Mouse (Mus musculus): Measurements from ENCODE around the gene Kdm2b. TPM values are rescaled to one million over a fixed set of nuclear protein-coding genes. Genes with fewer than 3 reads are reported as not detected.
A peak's percentile ranks its signal among the peaks of the same experiment; 100 is the strongest.

Gene Kdm2b
- polyA plus RNA-seq, 1 experiment from 2014 or later, result 33.2 TPM

DNA sequence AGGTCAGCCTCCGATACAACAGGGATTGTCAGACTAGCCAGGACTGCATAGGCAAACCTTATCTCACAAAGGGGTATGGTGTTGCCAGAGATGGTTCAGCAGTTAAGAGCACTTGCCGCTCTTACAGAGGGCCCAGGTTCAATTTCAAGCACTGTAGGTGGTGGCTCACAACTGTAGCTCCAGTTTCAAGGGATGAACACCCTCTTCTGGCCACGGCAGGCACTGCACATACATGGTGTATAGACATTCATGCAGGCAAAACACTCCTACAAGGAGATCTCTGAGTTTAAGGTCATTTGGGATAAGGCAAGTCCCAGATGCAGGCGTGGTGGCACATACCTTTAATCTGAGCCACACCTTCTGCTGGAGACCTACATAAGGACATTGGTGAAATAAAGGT, 76.8 kb downstream of the Kdm2b start:
- Histone ChIP-seq H3K4me3 (replicated peaks; ENCODE audit: low read length) (no peak overlapping the region), H3K9ac (ENCODE audit: low read length) (no peak overlapping the region), H3K27me3 (ENCODE audit: control insufficient read depth, insufficient read depth, low read length) (no peaks in the 10 kb centered on the region), H3K36me3 (ENCODE audit: control insufficient read depth, insufficient read depth, low read length) (no peaks in the 10 kb centered on the region), H3K4me2 (ENCODE audit: low read depth, low read length) (no peak overlapping the region), H3K27ac (ENCODE audit: low read length) (no peak overlapping the region), H3K4me1 (ENCODE audit: control insufficient read depth, insufficient read depth, low read length) (no peaks in the 10 kb centered on the region), H3K9me3 (replicated peaks; ENCODE audit: control insufficient read depth, low read length) (no peaks in the 10 kb centered on the region)
- WGBS, result 87% methylated on average over 4 of the region's 4 CpGs
- ATAC-seq (ENCODE audit: insufficient read depth, low FRiP score), result no peak

GRCm38 (mm10) chr5:122909481-122909880, 80.1 kb downstream of the Kdm2b start:
- H3K36me3 ChIP-seq (ENCODE audit: control insufficient read depth, insufficient read depth, low read length), result no peaks in the 10 kb centered on the region
- H3K27me3 ChIP-seq (ENCODE audit: control insufficient read depth, insufficient read depth, low read length), result no peaks in the 10 kb centered on the region
- 86% methylated on average over 18 of the region's 18 CpGs for WGBS
- H3K4me2 ChIP-seq (ENCODE audit: low read depth, low read length), result no peak overlapping the region
- no peak overlapping the region for H3K9ac ChIP-seq (ENCODE audit: low read length)
- no peaks in the 10 kb centered on the region for H3K4me1 ChIP-seq (ENCODE audit: control insufficient read depth, insufficient read depth, low read length)
- H3K4me3 ChIP-seq (replicated peaks; ENCODE audit: low read length), result no peak overlapping the region
- H3K27ac ChIP-seq (ENCODE audit: low read length), result no peak overlapping the region
- no peak for ATAC-seq (ENCODE audit: insufficient read depth, low FRiP score)
- no peaks in the 10 kb centered on the region for H3K9me3 ChIP-seq (replicated peaks; ENCODE audit: control insufficient read depth, low read length)

GRCm38 (mm10) chr5:122908001-122908400, 81.6 kb downstream of the Kdm2b start:
- Histone ChIP-seq H3K9ac (ENCODE audit: low read length) (no peak overlapping the region), H3K36me3 (ENCODE audit: control insufficient read depth, insufficient read depth, low read length) (no peaks in the 10 kb centered on the region), H3K27me3 (ENCODE audit: control insufficient read depth, insufficient read depth, low read length) (no peaks in the 10 kb centered on the region), H3K27ac (ENCODE audit: low read length) (no peak overlapping the region), H3K4me1 (ENCODE audit: control insufficient read depth, insufficient read depth, low read length) (no peaks in the 10 kb centered on the region), H3K4me3 (replicated peaks; ENCODE audit: low read length) (no peak overlapping the region), H3K9me3 (replicated peaks; ENCODE audit: control insufficient read depth, low read length) (no peaks in the 10 kb centered on the region), H3K4me2 (ENCODE audit: low read depth, low read length) (no peak overlapping the region)
- no peak for ATAC-seq (ENCODE audit: insufficient read depth, low FRiP score)
- WGBS, result 87% methylated on average over 2 of the region's 2 CpGs

DNA sequence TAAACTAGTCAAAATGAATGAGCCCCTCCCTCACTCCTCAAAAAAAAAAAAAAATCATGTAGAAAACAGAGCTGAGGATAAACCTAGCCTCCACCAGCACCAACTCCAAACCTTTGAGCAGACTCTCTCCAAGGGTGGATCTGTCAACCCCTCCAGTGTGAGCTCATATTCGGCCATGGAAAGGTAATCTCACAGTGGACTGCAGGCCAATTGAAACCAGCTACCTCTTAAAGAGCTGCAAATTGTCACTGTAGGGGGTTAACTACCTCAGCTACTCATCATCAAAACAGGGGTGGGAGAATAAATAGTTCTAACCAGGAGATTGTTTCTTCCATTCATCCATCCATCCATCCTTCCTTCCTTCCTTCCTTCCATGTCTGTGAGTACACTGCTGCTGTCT, 82.4 kb downstream of the Kdm2b start:
- Histone ChIP-seq H3K9me3 (replicated peaks; ENCODE audit: control insufficient read depth, low read length) (no peaks in the 10 kb centered on the region), H3K4me1 (ENCODE audit: control insufficient read depth, insufficient read depth, low read length) (no peaks in the 10 kb centered on the region), H3K27me3 (ENCODE audit: control insufficient read depth, insufficient read depth, low read length) (no peaks in the 10 kb centered on the region), H3K4me3 (replicated peaks; ENCODE audit: low read length) (no peak overlapping the region), H3K36me3 (ENCODE audit: control insufficient read depth, insufficient read depth, low read length) (no peaks in the 10 kb centered on the region), H3K27ac (ENCODE audit: low read length) (no peak overlapping the region), H3K4me2 (ENCODE audit: low read depth, low read length) (no peak overlapping the region), H3K9ac (ENCODE audit: low read length) (no peak overlapping the region)
- WGBS, result 94% methylated on average over 1 of the region's 1 CpGs
- ATAC-seq (ENCODE audit: insufficient read depth, low FRiP score), result no peak

DNA sequence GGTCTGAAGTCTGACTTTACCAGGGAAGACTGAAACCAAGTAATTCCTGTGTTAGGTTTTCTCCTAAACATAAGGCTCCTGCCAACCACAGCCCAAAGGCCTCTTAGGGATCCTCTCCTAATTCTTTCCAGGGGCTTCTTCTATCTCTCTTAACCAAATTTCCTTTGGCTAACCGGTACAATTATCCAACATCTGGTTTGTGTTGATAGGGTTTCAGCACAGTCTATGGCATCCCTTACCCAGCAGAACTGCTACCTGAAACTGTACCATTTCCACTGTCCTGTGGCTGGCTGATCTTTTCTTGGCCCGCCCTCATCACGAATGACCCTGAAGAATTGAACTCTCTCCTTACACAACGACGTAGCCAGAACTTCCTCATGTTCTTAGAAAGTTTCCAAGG, 86.5 kb downstream of the Kdm2b start:
- no peaks in the 10 kb centered on the region for H3K36me3 ChIP-seq (ENCODE audit: control insufficient read depth, insufficient read depth, low read length)
- no peak overlapping the region for H3K9ac ChIP-seq (ENCODE audit: low read length)
- WGBS, result 82% methylated on average over 5 of the region's 5 CpGs
- no peaks in the 10 kb centered on the region for H3K9me3 ChIP-seq (replicated peaks; ENCODE audit: control insufficient read depth, low read length)
- peaks cover 8% of the 10 kb centered on the region for H3K4me1 ChIP-seq (ENCODE audit: control insufficient read depth, insufficient read depth, low read length)
- H3K4me3 ChIP-seq (replicated peaks; ENCODE audit: low read length), result no peak overlapping the region
- no peak overlapping the region for H3K4me2 ChIP-seq (ENCODE audit: low read depth, low read length)
- ATAC-seq (ENCODE audit: insufficient read depth, low FRiP score), result no peak
- no peak overlapping the region for H3K27ac ChIP-seq (ENCODE audit: low read length)
- H3K27me3 ChIP-seq (ENCODE audit: control insufficient read depth, insufficient read depth, low read length), result no peaks in the 10 kb centered on the region

GRCm38 (mm10) chr5:122902228-122902627, 87.4 kb downstream of the Kdm2b start:
- Histone ChIP-seq H3K4me3 (replicated peaks; ENCODE audit: low read length) (no peak overlapping the region), H3K27me3 (ENCODE audit: control insufficient read depth, insufficient read depth, low read length) (no peaks in the 10 kb centered on the region), H3K4me2 (ENCODE audit: low read depth, low read length) (no peak overlapping the region), H3K27ac (ENCODE audit: low read length) (no peak overlapping the region), H3K4me1 (ENCODE audit: control insufficient read depth, insufficient read depth, low read length) (peaks cover 12% of the 10 kb centered on the region), H3K9me3 (replicated peaks; ENCODE audit: control insufficient read depth, low read length) (no peaks in the 10 kb centered on the region), H3K9ac (ENCODE audit: low read length) (no peak overlapping the region), H3K36me3 (ENCODE audit: control insufficient read depth, insufficient read depth, low read length) (no peaks in the 10 kb centered on the region)
- ATAC-seq (ENCODE audit: insufficient read depth, low FRiP score), result no peak
- 72% methylated on average over 6 of the region's 6 CpGs for WGBS

GRCm38 (mm10) chr5:122901666-122902065, 88.0 kb downstream of the Kdm2b start:
- WGBS, result 50% methylated on average over 3 of the region's 3 CpGs
- Histone ChIP-seq H3K36me3 (ENCODE audit: control insufficient read depth, insufficient read depth, low read length) (no peaks in the 10 kb centered on the region), H3K4me1 (ENCODE audit: control insufficient read depth, insufficient read depth, low read length) (peaks cover 12% of the 10 kb centered on the region), H3K27ac (ENCODE audit: low read length) (no peak overlapping the region), H3K4me3 (replicated peaks; ENCODE audit: low read length) (no peak overlapping the region), H3K4me2 (ENCODE audit: low read depth, low read length) (no peak overlapping the region), H3K27me3 (ENCODE audit: control insufficient read depth, insufficient read depth, low read length) (no peaks in the 10 kb centered on the region), H3K9me3 (replicated peaks; ENCODE audit: control insufficient read depth, low read length) (no peaks in the 10 kb centered on the region), H3K9ac (ENCODE audit: low read length) (no peak overlapping the region)
- ATAC-seq (ENCODE audit: insufficient read depth, low FRiP score), result no peak

DNA sequence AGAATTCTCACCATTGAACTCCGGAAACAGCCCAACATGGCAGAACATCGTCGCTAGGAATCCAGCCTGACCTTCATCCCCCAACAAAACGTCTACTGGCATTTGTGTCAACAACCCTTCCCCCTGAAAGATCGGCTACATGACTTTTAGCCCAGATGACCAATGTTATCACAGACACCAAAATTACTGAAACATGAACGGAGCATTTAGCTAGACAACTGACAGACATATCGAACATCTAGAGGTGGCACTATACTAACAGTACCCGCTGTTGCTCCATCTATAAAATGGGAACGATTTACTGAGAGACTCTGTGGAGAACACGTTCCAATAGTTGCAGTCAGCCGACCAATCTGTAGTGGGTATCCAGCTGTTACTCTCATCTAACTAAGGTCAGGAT, 88.4 kb downstream of the Kdm2b start:
- no peaks in the 10 kb centered on the region for H3K9me3 ChIP-seq (replicated peaks; ENCODE audit: control insufficient read depth, low read length)
- H3K9ac ChIP-seq (ENCODE audit: low read length), result no peak overlapping the region
- no peaks in the 10 kb centered on the region for H3K36me3 ChIP-seq (ENCODE audit: control insufficient read depth, insufficient read depth, low read length)
- no peak overlapping the region for H3K27ac ChIP-seq (ENCODE audit: low read length)
- H3K4me2 ChIP-seq (ENCODE audit: low read depth, low read length), result peak overlapping the region; percentile 85; the same call in 1 of the 2 replicates
- 54% methylated on average over 11 of the region's 11 CpGs for WGBS
- no peak overlapping the region for H3K4me3 ChIP-seq (replicated peaks; ENCODE audit: low read length)
- no peak for ATAC-seq (ENCODE audit: insufficient read depth, low FRiP score)
- H3K27me3 ChIP-seq (ENCODE audit: control insufficient read depth, insufficient read depth, low read length), result no peaks in the 10 kb centered on the region
- peaks cover 12% of the 10 kb centered on the region for H3K4me1 ChIP-seq (ENCODE audit: control insufficient read depth, insufficient read depth, low read length)

GRCm38 (mm10) chr5:122900558-122901171, 89.0 kb downstream of the Kdm2b start:
- H3K4me3 ChIP-seq (replicated peaks; ENCODE audit: low read length), result peak overlapping the region; percentile 83
- no peaks in the 10 kb centered on the region for H3K9me3 ChIP-seq (replicated peaks; ENCODE audit: control insufficient read depth, low read length)
- H3K36me3 ChIP-seq (ENCODE audit: control insufficient read depth, insufficient read depth, low read length), result no peaks in the 10 kb centered on the region
- H3K4me2 ChIP-seq (ENCODE audit: low read depth, low read length), result peak overlapping the region; percentile 85
- peaks cover 12% of the 10 kb centered on the region for H3K4me1 ChIP-seq (ENCODE audit: control insufficient read depth, insufficient read depth, low read length)
- H3K27ac ChIP-seq (ENCODE audit: low read length), result peak overlapping the region; percentile 62; the same call in 1 of the 2 replicates
- H3K9ac ChIP-seq (ENCODE audit: low read length), result peak overlapping the region; percentile 89
- H3K27me3 ChIP-seq (ENCODE audit: control insufficient read depth, insufficient read depth, low read length), result no peaks in the 10 kb centered on the region
- WGBS, result 3% methylated on average over 33 of the region's 33 CpGs
- ATAC-seq (ENCODE audit: insufficient read depth, low FRiP score), result no peak
